Mouse (Mus musculus) midbrain, embryonic 11.5 days (tissue): Measurements from ENCODE around the gene Abt1. TPM values are rescaled to one million over a fixed set of nuclear protein-coding genes. Genes with fewer than 3 reads are reported as not detected.

ENCODE experiments used
- ATAC-seq: fragments of 200-750 bp; cut with Nextera tagmentation; 2 replicates; pipeline ENCODE4 v1.8.0; 2017; ENCODE audit warnings: moderate TSS enrichment, moderate library complexity; ENCODE audit not compliant: low FRiP score
- DNase-seq: peaks from one replicate; pipeline ENCODE4 v3.0.0; 2015; ENCODE audit warnings: low spot score; ENCODE audit errors: missing footprints
- H3K27ac ChIP-seq: fragments of 300-500 bp; sonication (generic); 2 replicates; pipeline ENCODE4 v1.5.1; 2014; ENCODE audit warnings: low read depth, low read length
- H3K27me3 ChIP-seq: fragments of 300-500 bp; sonication (generic); 2 replicates; pipeline ENCODE4 v1.6.1; 2014; ENCODE audit warnings: mild to moderate bottlenecking, low read length, moderate library complexity, mixed read lengths; ENCODE audit not compliant: control insufficient read depth, insufficient read depth
- H3K36me3 ChIP-seq: fragments of 300-500 bp; sonication (generic); 2 replicates; pipeline ENCODE4 v1.6.1; 2014; ENCODE audit warnings: mild to moderate bottlenecking, low read length, moderate library complexity, mixed read lengths; ENCODE audit not compliant: control insufficient read depth, insufficient read depth
- H3K4me1 ChIP-seq: fragments of 300-500 bp; sonication (generic); 2 replicates; pipeline ENCODE4 v1.6.1; 2014; ENCODE audit warnings: low read length; ENCODE audit not compliant: control insufficient read depth, insufficient read depth
- H3K4me2 ChIP-seq: fragments of 300-500 bp; sonication (generic); 2 replicates; pipeline ENCODE4 v1.6.1; 2014; ENCODE audit warnings: mild to moderate bottlenecking, moderate library complexity
- H3K4me3 ChIP-seq: fragments of 300-500 bp; sonication (generic); 2 replicates; pipeline ENCODE4 v1.5.1; 2014; ENCODE audit warnings: low read depth, low read length
- H3K9ac ChIP-seq: fragments of 300-500 bp; sonication (generic); 2 replicates; pipeline ENCODE4 v1.6.1; 2014; ENCODE audit warnings: low read length
- H3K9me3 ChIP-seq: fragments of 300-500 bp; sonication (generic); 2 replicates; pipeline ENCODE4 v1.6.1; 2016; ENCODE audit warnings: low read length; ENCODE audit not compliant: control insufficient read depth
- WGBS: fragments of 180-500 bp; shearing (Covaris S2); extraction: QIAGEN DNeasy Blood & Tissue Kit; methylation state at CpG from one replicate; pipeline ENCODE4 v1.1.7; 2014; 5-methylcytosine and 5-hydroxymethylcytosine counted together
- polyA plus RNA-seq: library from polyadenylated mRNA; unstranded; fragments of >200 nt; fragmentation: Nextera tagmentation; extraction: Ambion mirVana; gene quantifications from 2 replicates; pipeline ENCODE4 v1.2.1, GENCODE M21; 2014

Abt1 gene
- polyA plus RNA-seq, 1 experiment from 2014 or later, result 14.0 TPM

- Histone ChIP-seq H3K27ac (peak overlapping the region; percentile 90), H3K9me3 (no peaks in the 10 kb centered on the region), H3K4me3 (peak overlapping the region; percentile 48), H3K4me2 (peak overlapping the region; percentile 74), H3K9ac (peak overlapping the region; percentile 70), H3K36me3 (no peaks in the 10 kb centered on the region), H3K4me1 (peaks cover 6% of the 10 kb centered on the region), H3K27me3 (no peaks in the 10 kb centered on the region)
- under 1% methylated on average over 55 of the region's 55 CpGs for WGBS
- peak; percentile 94 for ATAC-seq
- DNase-seq, result peak; percentile 100
Measured at GRCm38 (mm10) chr13:23445561-23446320, 22.1 kb upstream of the Abt1 start.

DNA sequence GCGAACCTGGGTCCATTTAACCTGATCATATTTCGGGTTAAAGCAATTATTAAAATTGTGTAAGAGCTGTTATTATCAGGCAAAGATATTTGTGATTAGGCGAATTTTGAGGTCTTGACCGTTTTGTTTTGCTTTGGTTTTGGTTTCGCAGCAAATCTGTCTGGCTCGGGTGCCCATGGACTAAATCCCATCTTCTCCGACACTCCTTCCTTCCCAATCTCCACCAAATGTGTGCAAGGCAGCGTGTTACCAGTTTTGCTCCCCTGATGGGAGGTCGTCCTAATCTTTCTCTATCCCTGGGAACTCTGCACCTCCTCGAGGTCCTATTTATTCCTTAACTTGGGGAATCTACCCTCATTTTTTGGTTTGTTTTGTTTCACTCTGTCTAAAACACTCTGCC is 21.5 kb upstream of the Abt1 start:
- Histone ChIP-seq H3K27ac (peak overlapping the region; percentile 90), H3K4me1 (peaks cover 6% of the 10 kb centered on the region), H3K4me3 (peak overlapping the region; percentile 48), H3K27me3 (no peaks in the 10 kb centered on the region), H3K4me2 (peak overlapping the region; percentile 74), H3K36me3 (no peaks in the 10 kb centered on the region), H3K9ac (peak overlapping the region; percentile 70), H3K9me3 (no peaks in the 10 kb centered on the region)
- ATAC-seq, result no peak
- no peak for DNase-seq
- 2% methylated on average over 10 of the region's 10 CpGs for WGBS

DNA sequence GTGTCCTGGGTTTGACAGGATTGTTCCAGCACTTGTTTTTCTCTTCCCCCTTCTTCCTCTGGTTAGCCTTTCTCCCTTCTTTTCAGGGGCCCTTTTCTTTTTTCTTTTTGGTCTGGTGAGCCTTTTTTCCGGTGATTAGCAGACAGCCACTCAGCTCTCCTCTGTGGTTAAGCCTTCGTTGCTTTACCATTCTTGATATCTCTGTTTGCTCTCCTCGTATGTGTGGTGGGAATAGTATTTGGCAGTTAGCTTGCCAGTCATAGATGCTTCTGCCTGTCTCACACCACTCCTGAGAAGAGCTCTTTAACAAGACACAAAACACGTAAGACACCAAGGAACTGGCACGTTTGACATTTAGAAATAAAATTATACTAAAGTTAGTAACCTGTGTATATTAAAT is 20.8 kb upstream of the Abt1 start:
- 36% methylated on average over 5 of the region's 5 CpGs for WGBS
- DNase-seq (no peak), ATAC-seq (no peak)
- Histone ChIP-seq H3K9ac (0 out of 2 replicates have a peak overlapping the region, but pooled peaks have one; percentile 22), H3K27me3 (no peaks in the 10 kb centered on the region), H3K36me3 (no peaks in the 10 kb centered on the region), H3K4me3 (no peak overlapping the region), H3K4me2 (peak overlapping the region; percentile 74; the same call in 1 of the 2 replicates), H3K9me3 (no peaks in the 10 kb centered on the region), H3K4me1 (peaks cover 6% of the 10 kb centered on the region), H3K27ac (no peak overlapping the region)

- Histone ChIP-seq H3K4me3 (no peak overlapping the region), H3K4me1 (peaks cover 6% of the 10 kb centered on the region), H3K27me3 (no peaks in the 10 kb centered on the region), H3K9ac (no peak overlapping the region), H3K9me3 (no peaks in the 10 kb centered on the region), H3K27ac (no peak overlapping the region), H3K36me3 (no peaks in the 10 kb centered on the region), H3K4me2 (no peak overlapping the region)
- no peak for DNase-seq
- WGBS, result 59% methylated on average over 10 of the region's 10 CpGs
- no peak for ATAC-seq
Measured at GRCm38 (mm10) chr13:23439901-23440300, 16.2 kb upstream of the Abt1 start.

DNA sequence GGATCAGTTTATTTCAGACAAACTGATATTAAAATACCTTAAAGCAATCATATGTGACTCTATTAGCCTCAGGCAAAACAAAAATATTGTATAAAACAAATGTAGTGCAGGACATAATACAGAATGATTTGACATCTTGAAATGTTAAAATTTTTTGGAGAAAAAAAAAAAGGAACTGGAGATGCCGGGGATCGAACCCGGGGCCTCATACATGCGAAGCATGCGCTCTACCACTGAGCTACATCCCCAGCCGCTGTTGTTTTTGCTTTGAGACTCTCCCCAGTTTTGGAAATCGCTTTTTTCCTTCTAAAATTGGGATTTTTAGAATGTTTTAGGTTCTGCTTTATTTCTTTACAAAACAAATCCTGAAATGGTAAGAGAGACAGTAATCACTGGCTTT is 14.9 kb upstream of the Abt1 start:
- no peaks in the 10 kb centered on the region for H3K27me3 ChIP-seq
- no peak overlapping the region for H3K9ac ChIP-seq
- ATAC-seq (no peak; the same call in 1 of the 2 replicates), DNase-seq (peak; percentile 98)
- H3K4me2 ChIP-seq, result peak overlapping the region; percentile 53
- no peaks in the 10 kb centered on the region for H3K36me3 ChIP-seq
- peaks cover 3% of the 10 kb centered on the region; the same call in 1 of the 2 replicates for H3K4me1 ChIP-seq
- H3K27ac ChIP-seq, result no peak overlapping the region
- H3K4me3 ChIP-seq, result peak overlapping the region; percentile 54
- no peaks in the 10 kb centered on the region for H3K9me3 ChIP-seq
- WGBS, result 2% methylated on average over 7 of the region's 7 CpGs

DNA sequence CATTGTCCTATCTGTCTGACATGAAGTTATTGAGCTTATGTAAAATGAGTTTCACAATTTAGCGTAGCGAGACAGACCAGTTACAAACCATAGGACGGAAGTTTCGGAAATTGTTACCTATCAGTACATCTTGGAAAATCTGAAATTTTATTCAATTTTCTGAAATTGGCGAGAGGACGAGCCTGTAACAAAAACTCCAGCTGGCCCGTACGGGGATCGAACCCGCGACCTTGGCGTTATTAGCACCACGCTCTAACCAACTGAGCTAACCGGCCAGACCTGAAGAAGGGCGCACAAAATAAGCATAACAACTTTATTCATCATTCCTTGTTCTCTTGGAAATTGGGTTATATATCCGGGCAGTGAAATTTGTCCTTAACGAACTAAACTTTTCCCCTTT is 14.2 kb upstream of the Abt1 start:
- H3K27me3 ChIP-seq, result no peaks in the 10 kb centered on the region
- 0% methylated on average over 17 of the region's 17 CpGs for WGBS
- H3K36me3 ChIP-seq, result no peaks in the 10 kb centered on the region
- peak overlapping the region; percentile 54 for H3K4me3 ChIP-seq
- H3K4me1 ChIP-seq, result peaks cover 3% of the 10 kb centered on the region; the same call in 1 of the 2 replicates
- H3K9ac ChIP-seq, result peak overlapping the region; percentile 65
- ATAC-seq (peak; percentile 90), DNase-seq (peak; percentile 99)
- peak overlapping the region; percentile 70 for H3K4me2 ChIP-seq
- no peaks in the 10 kb centered on the region for H3K9me3 ChIP-seq
- no peak overlapping the region for H3K27ac ChIP-seq

GRCm38 (mm10) chr13:23436861-23437822 is 13.5 kb upstream of the Abt1 start:
- peak overlapping the region; percentile 70 for H3K4me2 ChIP-seq
- H3K9me3 ChIP-seq, result no peaks in the 10 kb centered on the region
- peaks cover 3% of the 10 kb centered on the region; the same call in 1 of the 2 replicates for H3K4me1 ChIP-seq
- H3K9ac ChIP-seq, result peak overlapping the region; percentile 65
- no peaks in the 10 kb centered on the region for H3K36me3 ChIP-seq
- no peak overlapping the region for H3K27ac ChIP-seq
- 1% methylated on average over 32 of the region's 32 CpGs for WGBS
- peak; percentile 96 for DNase-seq
- no peaks in the 10 kb centered on the region for H3K27me3 ChIP-seq
- ATAC-seq, result peak; percentile 33
- H3K4me3 ChIP-seq, result peak overlapping the region; percentile 54

- H3K4me3 ChIP-seq, result peak overlapping the region; percentile 34; the same call in 1 of the 2 replicates
- WGBS, result 1% methylated on average over 11 of the region's 11 CpGs
- H3K36me3 ChIP-seq, result no peaks in the 10 kb centered on the region
- H3K9ac ChIP-seq, result no peak overlapping the region
- ATAC-seq, result no peak
- H3K27me3 ChIP-seq, result no peaks in the 10 kb centered on the region
- H3K9me3 ChIP-seq, result no peaks in the 10 kb centered on the region
- H3K4me1 ChIP-seq, result peaks cover 3% of the 10 kb centered on the region; the same call in 1 of the 2 replicates
- peak overlapping the region; percentile 54; the same call in 1 of the 2 replicates for H3K4me2 ChIP-seq
- DNase-seq, result peak; percentile 93
- H3K27ac ChIP-seq, result no peak overlapping the region
Measured at GRCm38 (mm10) chr13:23436231-23436661, 12.6 kb upstream of the Abt1 start.
